In genomic region chr2:91921181-91921789, GRCm38 (mm10) we compare ENCODE assay signal across 8 mouse cellular contexts. TPM values are rescaled to one million over a fixed set of nuclear protein-coding genes. Genes with fewer than 3 reads are reported as not detected.
A peak's percentile ranks its signal among the peaks of the same experiment; 100 is the strongest.
DNase-seq lines count a peak whose midpoint lies in the region; ATAC-seq and TF ChIP-seq lines count a peak whose summit lies in the region.

No protein-coding gene starts in this region.

- peaks cover 15% of the 10 kb centered on the region; the same call in 1 of the 2 replicates for H3K36me3 ChIP-seq in thymus, adult 2 months (ENCODE audit: control insufficient read depth, insufficient read depth, low read length)
- peaks cover 3% of the 10 kb centered on the region; the same call in 1 of the 2 replicates for H3K36me3 ChIP-seq in heart, embryonic 11.5 days (ENCODE audit: control insufficient read depth, insufficient read depth, low read length)
- H3K36me3 ChIP-seq in kidney, embryonic 15.5 days, result peaks cover 31% of the 10 kb centered on the region

- H3K27me3 ChIP-seq in thymus, adult 2 months (ENCODE audit: control insufficient read depth, insufficient read depth, low read length), result peaks cover 18% of the 10 kb centered on the region
- peaks cover 43% of the 10 kb centered on the region for H3K27me3 ChIP-seq in heart, embryonic 11.5 days (ENCODE audit: control insufficient read depth, insufficient read depth, low read length)
- H3K27me3 ChIP-seq in kidney, embryonic 15.5 days, result peaks cover 50% of the 10 kb centered on the region

- no peak overlapping the region for H3K27ac ChIP-seq in thymus, adult 2 months (ENCODE audit: control insufficient read depth, insufficient read depth, low read length)
- H3K27ac ChIP-seq in cortical plate, adult 2 months (ENCODE audit: insufficient read depth, low read length), result peak overlapping the region; percentile 13; the same call in 1 of the 2 replicates
- H3K27ac ChIP-seq in heart, embryonic 11.5 days (ENCODE audit: low read depth, low read length), result no peak overlapping the region
- no peak overlapping the region for H3K27ac ChIP-seq in kidney, embryonic 15.5 days

- no peak for TF ChIP-seq POLR2A in thymus, adult 2 months (IDR thresholded peaks at IDR 0.05; ENCODE audit: control insufficient read depth, extremely low read depth, insufficient read depth, low read length, poor library complexity)
- TF ChIP-seq POLR2A in cortical plate, adult 2 months (IDR thresholded peaks at IDR 0.05; ENCODE audit: extremely low read depth, insufficient read depth, low read length), result no peak

- peak; percentile 55 for DNase-seq in thymus, adult 2 months
- DNase-seq in thymus, postnatal 0 days (ENCODE audit: low spot score), result no peak
- DNase-seq in lung, postnatal 14 days, result peak; percentile 86
- DNase-seq in ovary, postnatal 14 days (ENCODE audit: low spot score), result peak; percentile 75

- H3K4me3 ChIP-seq in thymus, adult 2 months (ENCODE audit: control insufficient read depth, insufficient read depth, low read length), result peak overlapping the region; percentile 71; the same call in 1 of the 2 replicates
- peak overlapping the region; percentile 85 for H3K4me3 ChIP-seq in cortical plate, adult 2 months (ENCODE audit: insufficient read depth, low read length)
- H3K4me3 ChIP-seq in heart, embryonic 11.5 days (ENCODE audit: low read depth, low read length), result peak overlapping the region; percentile 53
- H3K4me3 ChIP-seq in kidney, embryonic 15.5 days (replicated peaks), result peak overlapping the region; percentile 62

- peaks cover 24% of the 10 kb centered on the region for H3K4me1 ChIP-seq in thymus, adult 2 months (replicated peaks; ENCODE audit: control insufficient read depth, insufficient read depth, low read length)
- peaks cover 7% of the 10 kb centered on the region for H3K4me1 ChIP-seq in cortical plate, adult 2 months (ENCODE audit: control insufficient read depth, insufficient read depth, low read length)
- H3K4me1 ChIP-seq in heart, embryonic 11.5 days (ENCODE audit: control insufficient read depth, insufficient read depth, low read length), result peaks cover 12% of the 10 kb centered on the region
- peaks cover 32% of the 10 kb centered on the region for H3K4me1 ChIP-seq in kidney, embryonic 15.5 days

- no peak overlapping the region for H3K9ac ChIP-seq in heart, embryonic 11.5 days (ENCODE audit: low read depth, low read length)
- H3K9ac ChIP-seq in kidney, embryonic 15.5 days, result peak overlapping the region; percentile 19; the same call in 1 of the 2 replicates

- no peak for ATAC-seq in heart, embryonic 11.5 days (replicated peaks; ENCODE audit: insufficient number of reproducible peaks, low FRiP score, low TSS enrichment)
- ATAC-seq in kidney, embryonic 15.5 days (replicated peaks; ENCODE audit: low FRiP score), result peak; percentile 37
- ATAC-seq in cerebellum, adult (ENCODE audit: insufficient number of reproducible peaks, low FRiP score, low TSS enrichment), result no peak

- H3K4me2 ChIP-seq in heart, embryonic 11.5 days, result peak overlapping the region; percentile 95
- H3K4me2 ChIP-seq in kidney, embryonic 15.5 days, result peak overlapping the region; percentile 99

- H3K9me3 ChIP-seq in heart, embryonic 11.5 days (replicated peaks; ENCODE audit: control insufficient read depth, low read length), result no peaks in the 10 kb centered on the region
- H3K9me3 ChIP-seq in kidney, embryonic 15.5 days (replicated peaks), result no peaks in the 10 kb centered on the region

- no peak for TF ChIP-seq CTCF in thymus, adult 2 months (IDR thresholded peaks at IDR 0.05; ENCODE audit: borderline replicate concordance, control insufficient read depth, extremely low read depth, insufficient read depth, low read length, poor library complexity)
- TF ChIP-seq CTCF in cortical plate, adult 2 months (IDR thresholded peaks at IDR 0.05; ENCODE audit: extremely low read depth, insufficient read depth, low read length), result no peak

- 8% methylated on average over 31 of the region's 31 CpGs for WGBS in thymus, adult 2 months
- 4% methylated on average over 31 of the region's 31 CpGs for WGBS in heart, embryonic 11.5 days (ENCODE audit: insufficient replicate concordance)
- 4% methylated on average over 31 of the region's 31 CpGs for WGBS in kidney, embryonic 15.5 days

RNA-seq across cellular contexts. Expression of gene Chrm4, which starts 5.8 kb away (rescaled TPM):
- 0.80 and 0.87 TPM in 2 replicates for polyA plus RNA-seq in thymus, adult 2 months (2012; rRNA removed)
- 0.09 and 0.12 TPM in 2 replicates for polyA plus RNA-seq in thymus, postnatal 0 days (2015; fragmentation: Nextera tagmentation; extraction: Ambion mirVana)
- polyA plus RNA-seq in cortical plate, adult 2 months (2012; rRNA removed), result 32.9 and 45.0 TPM in 2 replicates
- polyA plus RNA-seq in heart, embryonic 11.5 days (2014; fragmentation: Nextera tagmentation; extraction: Ambion mirVana), result not detected in 2 replicates
- polyA plus RNA-seq in kidney, embryonic 15.5 days (2015; fragmentation: Nextera tagmentation; extraction: Ambion mirVana), result 0.42 TPM in 1 of 2 replicates, not detected in the other

RNA-seq across cellular contexts. Expression of gene Mdk, which starts 10.8 kb away (rescaled TPM):
- polyA plus RNA-seq in thymus, adult 2 months (2012; rRNA removed), result 12.0 and 17.7 TPM in 2 replicates
- polyA plus RNA-seq in thymus, postnatal 0 days (2015; fragmentation: Nextera tagmentation; extraction: Ambion mirVana), result 118 and 153 TPM in 2 replicates
- 38.2 and 38.5 TPM in 2 replicates for polyA plus RNA-seq in cortical plate, adult 2 months (2012; rRNA removed)
- polyA plus RNA-seq in heart, embryonic 11.5 days (2014; fragmentation: Nextera tagmentation; extraction: Ambion mirVana), result 842 and 965 TPM in 2 replicates
- 1,215 and 1,266 TPM in 2 replicates for polyA plus RNA-seq in kidney, embryonic 15.5 days (2015; fragmentation: Nextera tagmentation; extraction: Ambion mirVana)

RNA-seq across cellular contexts. Expression of gene Gm9821, which starts 24.2 kb away (rescaled TPM):
- polyA plus RNA-seq in thymus, adult 2 months (2012; rRNA removed), result 0.08 TPM in 1 of 2 replicates, not detected in the other
- 2.5 and 3.4 TPM in 2 replicates for polyA plus RNA-seq in thymus, postnatal 0 days (2015; fragmentation: Nextera tagmentation; extraction: Ambion mirVana)
- not detected in 2 replicates for polyA plus RNA-seq in cortical plate, adult 2 months (2012; rRNA removed)
- polyA plus RNA-seq in heart, embryonic 11.5 days (2014; fragmentation: Nextera tagmentation; extraction: Ambion mirVana), result 1.8 and 2.8 TPM in 2 replicates
- polyA plus RNA-seq in kidney, embryonic 15.5 days (2015; fragmentation: Nextera tagmentation; extraction: Ambion mirVana), result 0.49 and 0.53 TPM in 2 replicates

RNA-seq across cellular contexts. Expression of gene Dgkz, which starts 54.4 kb away (rescaled TPM):
- 1,103 and 1,229 TPM in 2 replicates for polyA plus RNA-seq in thymus, adult 2 months (2012; rRNA removed)
- 70.9 and 81.0 TPM in 2 replicates for polyA plus RNA-seq in thymus, postnatal 0 days (2015; fragmentation: Nextera tagmentation; extraction: Ambion mirVana)
- 550 and 668 TPM in 2 replicates for polyA plus RNA-seq in cortical plate, adult 2 months (2012; rRNA removed)
- 42.1 and 49.6 TPM in 2 replicates for polyA plus RNA-seq in heart, embryonic 11.5 days (2014; fragmentation: Nextera tagmentation; extraction: Ambion mirVana)
- 37.7 and 46.7 TPM in 2 replicates for polyA plus RNA-seq in kidney, embryonic 15.5 days (2015; fragmentation: Nextera tagmentation; extraction: Ambion mirVana)

Comparison
In these comparisons a context has a peak if more than half of its experiments do, and no peak if none do; other contexts are left out.
1. RNA of gene Chrm4, which starts 5.8 kb away (polyA plus RNA-seq): 32.9 to 45.0 TPM in cortical plate, adult 2 months; 0.80 to 0.87 TPM in thymus, adult 2 months, 0.42 TPM in kidney, embryonic 15.5 days, 0.09 to 0.12 TPM in thymus, postnatal 0 days and not detected in heart, embryonic 11.5 days; every median in the first group is over 10 times any median in the second.
2. Peak in every context shown above with its lines, with median percentiles within 50 percentile points of each other: H3K4me3 ChIP-seq.